In genomic region chr2:65187652-65188051, GRCm38 (mm10) we compare ENCODE assay signal across 25 mouse cellular contexts.
"Had no signal": no experiment of that assay in that cellular context is flagged by ENCODE, and none has a peak within 500 bp of the region (broad histone marks: within the 10 kb centered on the region; RNA-seq: fewer than 3 reads in every experiment).

No protein-coding gene starts in this region.

- H3K4me3 ChIP-seq: heart, embryonic 10.5 days; heart, embryonic 13.5 days; heart, embryonic 15.5 days; hindbrain, embryonic 13.5 days; hindbrain, embryonic 15.5 days; intestine, embryonic 15.5 days; kidney, embryonic 15.5 days; layer of hippocampus, adult 2 months; limb, embryonic 13.5 days; limb, embryonic 15.5 days; liver, embryonic 13.5 days; liver, embryonic 15.5 days had no signal

- H3K27me3 ChIP-seq: heart, embryonic 13.5 days; heart, embryonic 15.5 days; hindbrain, embryonic 13.5 days; hindbrain, embryonic 15.5 days; intestine, embryonic 15.5 days; kidney, embryonic 15.5 days; limb, embryonic 13.5 days; limb, embryonic 15.5 days; liver, embryonic 13.5 days; liver, embryonic 15.5 days had no signal

- H3K9ac ChIP-seq: heart, embryonic 15.5 days; hindbrain, embryonic 13.5 days; hindbrain, embryonic 15.5 days; intestine, embryonic 15.5 days; kidney, embryonic 15.5 days; limb, embryonic 13.5 days; limb, embryonic 15.5 days; liver, embryonic 13.5 days; liver, embryonic 15.5 days had no signal

- ATAC-seq: hindbrain, postnatal 0 days; inflammation-experienced regulatory T-cells, adult 6 months; intestine, embryonic 15.5 days; intestine, postnatal 0 days had no signal

- DNase-seq: gastrocnemius, postnatal 14 days; gastrocnemius, postnatal 36 days; heart, adult 18-20 months; heart, postnatal 14 days; heart, postnatal 36 days; kidney, adult 18-20 months; kidney, postnatal 10 days; kidney, postnatal 25 days; kidney, postnatal 4 days; left cerebral cortex, postnatal 4 days; liver, embryonic 13.5 days had no signal

- H3K9me3 ChIP-seq: heart, embryonic 10.5 days; heart, embryonic 13.5 days; heart, embryonic 15.5 days; hindbrain, embryonic 13.5 days; hindbrain, embryonic 15.5 days; intestine, embryonic 15.5 days; kidney, embryonic 15.5 days; limb, embryonic 13.5 days; limb, embryonic 15.5 days; liver, embryonic 13.5 days; liver, embryonic 15.5 days had no signal

- H3K27ac ChIP-seq: hindbrain, embryonic 13.5 days; hindbrain, embryonic 15.5 days; hindbrain, postnatal 0 days; intestine, embryonic 15.5 days; layer of hippocampus, adult 2 months; limb, embryonic 13.5 days; limb, embryonic 15.5 days; liver, embryonic 13.5 days; liver, embryonic 15.5 days had no signal

- H3K36me3 ChIP-seq: heart, embryonic 10.5 days; heart, embryonic 13.5 days; heart, embryonic 15.5 days; hindbrain, embryonic 13.5 days; hindbrain, embryonic 15.5 days; intestine, embryonic 15.5 days; kidney, embryonic 15.5 days; limb, embryonic 13.5 days; limb, embryonic 15.5 days; liver, embryonic 13.5 days; liver, embryonic 15.5 days had no signal

- H3K4me2 ChIP-seq: hindbrain, embryonic 13.5 days; hindbrain, embryonic 15.5 days; intestine, embryonic 15.5 days; kidney, embryonic 15.5 days; limb, embryonic 13.5 days; limb, embryonic 15.5 days; liver, embryonic 13.5 days; liver, embryonic 15.5 days had no signal
